Mouse (Mus musculus): Measurements from ENCODE around the gene Acat2. TPM values are rescaled to one million over a fixed set of nuclear protein-coding genes. Genes with fewer than 3 reads are reported as not detected.
"Not testable (repeated sequence)": the region's sequence is repeated elsewhere in the genome, so short reads cannot be mapped to it uniquely, and the experiment has no call there.

Gene Acat2
- polyA plus RNA-seq, 2 experiments from 2014 or later: 53.6 to 68.3 TPM

DNA sequence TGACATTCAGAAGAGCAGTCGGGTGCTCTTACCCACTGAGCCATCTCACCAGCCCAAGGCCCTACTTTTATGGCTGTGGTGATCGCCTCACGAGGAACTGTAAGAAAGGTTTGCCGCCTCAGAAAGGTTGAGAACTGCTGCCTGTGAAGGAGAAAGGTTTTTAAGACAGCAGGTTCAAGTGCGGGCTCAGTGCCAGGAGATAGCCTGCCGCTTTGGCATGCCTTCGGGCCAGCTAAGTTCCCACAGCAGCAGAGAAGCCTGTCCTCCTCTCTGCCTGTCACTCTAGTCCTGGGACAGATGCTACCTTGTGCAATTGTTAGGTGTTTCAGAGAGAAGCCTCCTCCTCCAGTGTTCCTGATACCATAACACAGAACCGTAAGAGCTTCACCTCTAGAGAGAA is 3.9 kb downstream of the Acat2 start:
- no peak for ATAC-seq

DNA sequence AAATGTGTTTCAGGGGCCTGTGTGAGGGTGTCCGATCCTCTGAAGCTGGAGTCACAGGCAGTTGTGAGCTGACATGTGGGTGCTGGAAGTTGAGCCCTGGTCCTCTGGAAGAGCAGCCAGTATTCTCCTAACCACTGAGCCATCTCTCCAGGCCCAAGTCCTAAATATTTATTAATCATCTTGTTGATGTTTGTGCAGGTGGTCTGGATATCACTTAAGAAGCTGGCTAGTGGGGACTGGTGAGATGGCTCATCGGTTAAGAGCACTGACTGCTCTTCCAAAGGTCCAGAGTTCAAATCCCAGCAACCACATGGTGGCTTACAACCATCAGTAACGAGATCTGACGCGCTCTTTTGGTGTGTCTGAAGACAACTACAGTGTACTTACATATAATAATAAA is 10.9 kb downstream of the Acat2 start:
- no peak for ATAC-seq

DNA sequence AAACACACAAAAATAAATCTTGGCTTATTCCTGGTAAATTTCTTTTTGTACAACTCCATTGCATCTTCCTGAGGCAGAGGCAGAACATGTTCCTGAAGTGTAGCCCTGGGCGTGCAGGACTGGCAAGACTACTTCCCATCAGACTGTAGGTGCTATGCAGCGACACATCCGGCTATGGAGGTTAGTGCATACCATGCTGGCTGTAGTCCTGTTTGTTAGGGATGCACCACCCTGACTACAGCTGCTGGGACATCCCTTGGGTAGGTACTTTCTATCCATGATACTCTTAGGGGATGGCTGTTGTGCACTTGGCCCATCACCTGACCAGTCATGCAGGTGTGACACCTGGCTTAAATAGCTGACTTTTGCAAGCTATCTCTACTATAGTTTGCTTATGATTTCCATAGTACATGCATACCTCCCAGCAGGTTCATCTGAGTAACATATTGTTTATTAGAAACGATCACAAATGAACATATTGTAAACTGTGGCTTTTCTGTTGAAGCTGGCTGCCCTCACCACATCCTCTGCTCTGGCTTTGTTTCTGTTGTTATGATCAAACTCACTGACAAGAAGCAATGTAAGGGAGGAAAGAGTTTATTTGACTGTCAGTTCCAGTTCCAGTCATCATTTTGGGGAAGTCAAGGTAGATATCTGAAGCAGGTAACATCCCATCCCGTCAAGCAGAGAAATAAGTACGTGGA is 17.9 kb downstream of the Acat2 start:
- ATAC-seq: peak; percentile 34

DNA sequence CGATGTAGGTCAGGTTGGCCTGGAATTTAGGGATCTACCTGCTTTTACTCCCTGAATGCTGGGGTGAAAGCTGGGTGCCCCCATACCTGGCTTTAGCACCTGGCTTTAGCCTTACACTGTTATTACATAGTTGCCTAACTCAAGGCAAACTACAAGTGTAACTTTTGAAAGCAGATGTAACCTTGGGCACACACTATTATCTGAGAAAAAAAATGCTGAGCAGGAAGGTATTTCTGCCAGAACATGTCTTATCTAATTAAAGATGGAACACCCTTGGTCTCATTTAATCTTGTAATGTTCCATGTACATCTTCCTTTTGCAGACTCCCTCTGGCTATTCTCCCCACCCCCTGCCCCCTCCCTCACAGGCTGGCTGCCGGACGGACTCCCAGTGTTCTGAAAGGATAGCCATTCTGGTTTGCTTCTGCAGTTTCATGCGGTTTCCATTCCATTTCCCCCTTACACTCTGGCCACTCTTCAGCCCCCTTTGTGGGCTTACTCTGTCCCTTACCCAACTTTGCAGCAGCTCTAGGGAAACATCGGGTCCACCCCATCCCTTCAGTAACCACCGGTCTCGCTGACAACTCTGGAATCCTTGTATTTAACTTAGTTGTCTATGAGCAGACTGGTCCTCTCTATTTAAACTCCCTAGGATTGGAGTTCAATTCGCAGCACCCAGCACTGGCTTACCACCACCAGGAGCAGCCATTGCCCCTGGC is 18.8 kb downstream of the Acat2 start:
- no peak for ATAC-seq

DNA sequence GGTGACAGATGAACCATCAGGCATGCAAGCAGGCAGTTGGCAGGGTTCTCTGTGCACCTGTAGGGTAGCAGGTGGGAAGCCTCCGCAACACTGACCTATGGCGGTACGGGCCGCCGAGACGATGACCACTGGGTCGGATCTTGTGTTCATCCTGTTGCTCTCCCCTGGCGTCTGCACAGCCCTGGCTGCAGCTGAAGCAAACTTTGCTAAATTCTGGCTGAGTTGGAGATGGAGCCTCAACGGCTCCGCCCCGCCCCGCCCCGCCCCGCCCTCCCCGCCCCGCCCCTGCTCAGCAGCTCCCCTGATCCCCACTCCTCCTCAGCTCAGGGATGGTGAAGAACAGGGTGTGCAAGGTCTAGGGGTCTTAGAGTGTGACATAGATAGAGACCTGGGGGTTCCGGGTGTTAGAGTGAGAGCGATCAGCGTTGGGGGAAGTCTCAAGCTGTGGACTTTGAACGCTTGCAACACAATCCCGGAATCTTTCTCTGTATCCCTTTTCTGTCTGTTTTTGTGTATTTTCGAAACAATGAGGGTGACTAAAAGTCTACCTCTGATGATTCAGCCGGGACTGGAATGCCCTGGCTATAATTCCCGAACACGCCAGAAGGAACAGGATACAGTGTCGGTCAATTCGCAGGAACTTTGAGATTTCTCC is 20.3 kb downstream of the Acat2 start, which contains the start of gene Acat3:
TSS of gene Acat3 (minus strand) at position 450 of the 655 bp plus-strand sequence.
- peak; percentile 20 for ATAC-seq

DNA sequence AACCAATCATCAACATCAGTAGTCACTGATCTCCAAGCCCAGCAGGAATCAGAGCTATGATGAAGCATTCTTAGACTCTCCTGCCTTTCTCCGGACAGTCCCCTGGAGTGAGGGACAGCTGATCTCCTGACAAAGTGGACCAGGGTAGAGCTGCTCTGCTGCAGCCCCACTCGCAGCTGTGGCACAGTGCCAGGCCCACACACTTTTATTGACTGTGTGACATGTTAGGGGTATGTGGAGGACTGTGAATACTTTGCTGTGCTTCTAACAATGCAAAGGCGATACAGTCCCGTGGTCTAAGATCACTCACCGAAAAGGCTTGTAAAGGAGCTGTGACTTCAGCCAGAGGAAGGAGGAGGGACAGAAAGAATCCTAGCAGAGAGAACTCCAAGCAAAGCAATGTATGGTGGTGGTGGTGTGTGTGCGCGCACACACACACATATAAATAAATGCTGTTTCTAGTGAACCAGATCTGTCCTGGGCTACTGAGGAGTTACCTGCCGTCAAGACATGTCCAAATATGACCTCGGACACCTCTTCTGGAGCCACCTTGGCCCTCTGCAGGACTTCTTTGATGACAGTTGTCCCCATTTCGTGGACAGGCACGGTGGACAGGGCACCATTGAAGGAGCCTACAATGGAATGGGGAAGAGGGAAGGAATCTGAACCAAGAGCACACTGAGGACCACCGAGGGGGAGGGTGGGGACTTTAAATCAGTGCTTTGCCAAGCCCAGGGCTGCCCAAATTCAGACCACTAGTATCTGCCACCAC is 21.0 kb downstream of the Acat2 start:
- ATAC-seq: peak; percentile 5

DNA sequence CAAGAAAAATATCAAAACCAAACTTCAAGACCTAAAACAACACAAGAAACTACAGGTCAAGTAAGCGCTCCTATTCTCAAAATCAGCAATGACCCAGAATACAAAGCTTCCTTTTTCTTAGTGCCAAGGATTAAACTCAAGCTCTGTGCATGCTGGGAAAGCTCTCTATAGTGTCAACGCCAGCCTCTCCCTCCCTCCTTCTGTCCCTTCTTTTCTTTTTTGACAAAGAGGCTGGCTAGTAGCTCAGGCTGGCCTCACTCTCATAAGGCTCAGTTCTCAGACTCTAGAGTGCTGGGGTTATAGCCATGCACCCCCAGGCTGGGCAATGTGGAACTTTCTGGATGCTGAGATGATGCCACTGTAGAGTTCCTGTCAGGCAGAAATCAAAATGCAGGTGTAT is 22.5 kb downstream of the Acat2 start:
- no peak for ATAC-seq

DNA sequence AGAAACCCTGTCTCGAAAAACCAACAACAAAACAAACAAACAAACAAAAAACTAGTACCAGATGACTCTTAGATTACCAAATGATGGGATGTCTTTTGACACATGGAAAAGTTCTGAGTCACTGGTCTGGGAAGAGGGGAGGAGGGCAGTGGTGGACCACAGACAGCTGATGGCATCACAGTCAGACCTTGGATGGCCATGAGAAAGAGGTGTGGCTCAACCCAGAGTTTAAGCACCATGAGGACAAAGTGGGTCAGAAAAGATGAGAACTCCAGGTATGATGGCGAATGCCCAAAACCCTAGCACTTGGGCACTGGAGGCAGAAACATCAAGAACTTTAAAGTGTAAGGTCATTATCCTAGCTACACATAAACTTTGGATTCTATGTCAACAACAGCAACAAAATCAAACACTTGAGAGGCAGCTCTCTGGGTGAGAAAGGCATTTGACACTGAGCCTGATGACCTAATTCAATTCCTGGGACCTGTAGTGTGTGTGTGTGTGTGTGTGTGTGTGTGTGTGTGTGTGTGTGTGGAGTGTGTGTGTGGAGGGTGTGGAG is 23.1 kb downstream of the Acat2 start:
- ATAC-seq: no peak

DNA sequence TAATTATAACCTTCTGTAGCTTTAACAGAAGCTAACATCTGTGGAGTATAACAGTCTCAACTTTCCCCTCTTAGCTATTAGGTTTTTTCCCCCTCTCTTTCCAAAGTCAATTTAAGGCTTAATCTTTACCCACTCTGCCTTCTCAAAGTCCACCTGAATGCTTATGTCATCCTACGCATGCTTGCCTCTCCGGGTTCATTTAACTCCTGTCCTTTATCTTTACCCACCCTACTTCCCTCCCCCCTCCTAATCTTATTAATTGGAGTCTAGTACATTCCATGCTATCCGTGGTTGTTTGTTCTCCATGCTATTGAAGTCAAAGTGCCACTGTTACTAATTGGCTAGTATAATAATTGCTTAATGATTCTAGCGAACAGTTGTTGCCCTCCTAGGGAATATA is 24.8 kb downstream of the Acat2 start:
- ATAC-seq: no peak

DNA sequence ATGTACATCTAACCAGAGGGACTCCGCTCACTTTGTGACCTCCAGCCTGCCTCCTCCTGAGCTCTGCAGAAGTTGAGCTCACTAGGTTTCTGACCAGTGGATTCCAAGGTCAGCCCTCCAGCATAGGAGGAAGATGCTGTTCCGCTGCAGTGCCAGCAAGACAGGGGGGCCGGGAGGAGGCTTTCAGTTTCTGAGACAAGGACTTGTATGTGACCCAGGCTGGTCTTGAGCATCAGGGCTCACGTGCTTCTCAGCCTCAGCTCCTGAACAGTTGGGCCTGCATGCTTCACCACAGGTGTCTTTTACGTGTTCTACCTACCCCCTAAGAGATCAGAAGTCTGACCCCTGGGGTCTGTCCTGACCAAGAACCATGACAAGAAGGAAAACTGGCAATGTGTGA is 29.0 kb downstream of the Acat2 start:
- not testable (repeated sequence) for ATAC-seq

DNA sequence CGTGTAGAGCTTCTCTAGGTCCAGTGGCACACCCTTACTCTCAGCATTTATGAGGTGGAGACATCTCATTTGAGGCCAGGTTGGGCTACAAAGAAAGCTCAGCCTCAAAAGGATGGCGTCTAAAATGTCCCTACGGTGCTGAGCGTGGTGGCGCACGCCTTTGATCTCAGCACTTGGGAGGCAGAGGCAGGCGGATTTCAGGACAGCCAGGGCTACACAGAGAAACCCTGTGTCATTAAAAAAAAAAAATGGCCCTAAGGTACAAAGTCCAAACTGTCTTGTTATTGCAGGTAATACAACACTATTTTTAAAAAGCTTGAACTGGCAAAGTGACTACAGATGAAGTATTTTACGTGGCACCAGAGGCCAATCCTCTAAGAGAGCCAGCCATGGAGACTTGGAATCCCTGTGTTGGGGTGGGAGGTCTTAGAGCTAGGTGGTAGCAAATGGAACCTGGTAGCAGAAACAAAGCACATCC is 34.8 kb downstream of the Acat2 start:
- no peak for ATAC-seq

DNA sequence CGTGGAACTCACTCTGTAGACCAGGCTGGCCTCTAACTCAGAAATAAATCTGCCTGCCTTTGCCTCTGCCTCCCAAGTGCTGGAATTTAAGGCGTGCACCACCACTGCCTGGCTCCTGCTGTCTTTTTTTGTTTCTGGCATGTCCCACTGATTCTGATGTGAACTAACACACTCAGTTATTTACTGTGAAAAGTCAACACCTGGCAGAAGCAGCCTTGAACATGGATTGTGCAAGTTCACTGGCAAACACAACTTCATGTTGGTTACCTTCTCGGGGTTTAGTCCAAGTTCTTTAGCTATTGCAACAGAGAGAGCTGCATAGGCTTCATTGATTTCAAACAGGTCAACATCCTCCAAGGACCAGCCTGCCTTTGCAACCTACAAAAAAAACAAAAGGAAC is 35.5 kb downstream of the Acat2 start:
- ATAC-seq: no peak

DNA sequence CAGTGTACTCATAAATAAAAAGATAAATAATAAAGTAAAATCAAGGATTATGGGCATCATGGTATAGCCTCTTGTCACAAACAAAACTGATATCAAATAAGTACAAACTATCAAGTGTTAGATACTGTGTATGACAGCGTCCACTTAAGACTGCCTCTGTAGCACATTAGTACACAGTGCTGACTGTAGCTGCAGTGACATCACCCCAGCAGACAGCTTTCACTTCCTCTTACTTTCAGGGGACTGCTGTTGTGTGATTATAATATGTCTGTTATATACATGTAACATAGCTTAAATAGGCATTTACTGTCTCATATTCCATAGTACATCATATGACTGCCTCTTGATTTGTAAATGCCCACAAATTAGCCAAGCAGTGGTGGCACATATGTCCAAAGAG is 39.5 kb downstream of the Acat2 start:
- no peak for ATAC-seq

DNA sequence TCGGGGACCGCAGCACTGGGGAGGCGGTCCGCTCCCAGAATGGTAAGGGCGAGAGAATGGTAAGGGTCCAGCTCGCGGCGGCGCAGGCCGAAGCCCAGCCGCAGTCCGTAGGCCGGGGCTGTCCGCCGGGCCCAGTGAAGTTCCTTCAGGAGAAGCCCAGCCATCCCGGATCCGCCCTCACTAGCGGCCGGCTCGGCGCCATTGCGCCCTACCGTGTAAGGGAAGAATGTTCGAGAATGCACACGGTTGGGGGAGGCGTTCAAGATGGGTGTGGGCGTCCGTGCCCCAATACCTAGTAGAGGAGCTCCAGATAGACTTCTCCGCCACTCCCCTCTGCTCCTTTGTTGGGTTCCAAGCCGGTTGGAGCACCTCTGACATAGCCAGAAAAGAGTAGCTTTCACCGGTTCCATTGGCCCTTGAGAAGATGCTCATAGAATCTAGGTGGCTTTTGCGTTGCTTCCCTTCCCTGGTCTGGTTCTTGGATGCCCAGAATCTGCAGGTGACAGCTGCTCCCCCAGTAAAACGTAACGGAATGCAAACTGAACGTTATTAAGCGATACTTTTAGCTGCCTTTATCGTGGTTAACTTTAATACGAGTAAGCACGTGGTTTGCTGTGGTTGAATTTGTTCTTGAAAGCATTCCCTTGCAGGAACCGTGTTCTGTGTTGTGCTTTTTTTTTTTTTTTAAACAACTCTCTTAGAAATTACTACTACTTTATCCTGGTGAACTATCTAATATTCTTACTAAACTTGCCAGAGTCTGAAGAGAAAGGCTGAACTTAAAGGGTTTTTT is 43.8 kb downstream of the Acat2 start:
- ATAC-seq: peak; percentile 40

DNA sequence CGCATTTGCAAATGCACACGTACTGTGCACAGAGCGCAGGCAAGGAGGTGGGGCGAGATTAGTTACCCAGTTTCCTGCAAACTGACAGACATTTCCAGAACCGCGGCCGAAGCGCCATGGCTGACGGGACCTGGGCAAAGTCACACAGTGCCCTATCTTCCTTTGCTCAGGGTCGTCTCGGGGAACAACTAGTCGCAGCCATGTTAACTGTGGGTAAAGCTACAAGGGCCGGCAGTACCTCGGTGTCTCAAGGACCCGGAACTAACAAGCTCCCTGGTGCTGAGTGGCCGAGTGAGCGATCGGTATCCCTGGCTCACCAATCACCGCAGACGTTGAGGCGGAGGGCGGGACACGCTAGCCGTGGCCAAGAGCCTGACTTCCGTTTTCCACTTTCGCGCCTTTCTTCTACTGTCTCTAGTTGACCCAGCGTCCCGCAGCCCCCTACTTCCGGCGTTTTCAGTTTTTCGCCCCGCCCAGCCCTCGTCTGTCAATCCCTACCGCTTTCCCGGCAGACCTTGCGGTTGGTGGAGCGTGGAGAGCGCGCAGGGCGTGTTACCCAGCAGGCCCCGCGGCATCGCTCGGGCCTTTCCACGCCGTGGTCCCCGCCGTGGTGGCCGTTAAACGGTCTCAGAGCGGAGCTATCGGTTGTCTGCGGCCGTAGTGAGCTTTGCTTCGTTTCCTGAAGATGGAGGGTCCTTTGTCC is 44.5 kb downstream of the Acat2 start, which contains the start of gene Mrpl18:
TSS of gene Mrpl18 (minus strand) at position 465 of the 703 bp plus-strand sequence.
- ATAC-seq: peak; percentile 93

DNA sequence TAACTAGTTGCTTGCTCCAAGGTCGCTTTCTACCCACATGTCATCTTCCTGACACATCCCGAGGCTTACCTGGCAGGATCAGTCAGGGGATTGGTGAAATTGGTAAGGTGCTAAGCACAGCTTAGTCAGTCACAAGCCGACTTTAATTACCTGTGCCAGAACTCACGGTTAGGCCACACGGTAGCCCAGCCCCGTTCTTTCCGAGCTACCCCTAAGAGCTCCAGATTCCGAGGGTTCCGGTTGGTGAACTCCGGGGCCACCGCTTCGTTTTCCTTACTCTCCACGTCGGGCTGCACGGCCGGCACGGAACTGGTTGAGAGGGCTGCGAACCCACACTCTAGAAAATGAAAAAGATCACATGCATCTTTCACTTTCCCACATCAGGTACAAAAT is 45.1 kb downstream of the Acat2 start, which contains the start of gene Tcp1:
TSS of gene Tcp1 (plus strand) at position 214 of the 393 bp plus-strand sequence.
- ATAC-seq: peak; percentile 0

DNA sequence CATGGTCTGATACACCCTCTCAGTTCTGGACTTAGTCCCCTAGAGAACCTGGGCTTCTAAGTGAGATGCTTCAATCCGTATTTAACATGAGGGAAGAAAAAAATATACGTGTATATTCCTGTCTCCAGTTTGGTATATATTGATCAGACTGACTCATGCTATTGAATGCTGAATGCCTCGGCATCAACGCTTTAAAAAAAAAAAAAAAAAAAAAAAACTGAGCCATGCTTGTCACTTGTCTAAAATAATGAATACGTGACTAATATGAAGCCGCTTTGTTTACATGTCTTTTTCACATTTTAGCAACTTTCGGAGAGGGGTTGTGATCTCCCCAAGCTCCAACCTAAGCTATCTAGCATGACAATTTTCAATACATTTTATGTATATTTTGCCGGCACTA is 50.2 kb downstream of the Acat2 start:
- ATAC-seq: no peak

DNA sequence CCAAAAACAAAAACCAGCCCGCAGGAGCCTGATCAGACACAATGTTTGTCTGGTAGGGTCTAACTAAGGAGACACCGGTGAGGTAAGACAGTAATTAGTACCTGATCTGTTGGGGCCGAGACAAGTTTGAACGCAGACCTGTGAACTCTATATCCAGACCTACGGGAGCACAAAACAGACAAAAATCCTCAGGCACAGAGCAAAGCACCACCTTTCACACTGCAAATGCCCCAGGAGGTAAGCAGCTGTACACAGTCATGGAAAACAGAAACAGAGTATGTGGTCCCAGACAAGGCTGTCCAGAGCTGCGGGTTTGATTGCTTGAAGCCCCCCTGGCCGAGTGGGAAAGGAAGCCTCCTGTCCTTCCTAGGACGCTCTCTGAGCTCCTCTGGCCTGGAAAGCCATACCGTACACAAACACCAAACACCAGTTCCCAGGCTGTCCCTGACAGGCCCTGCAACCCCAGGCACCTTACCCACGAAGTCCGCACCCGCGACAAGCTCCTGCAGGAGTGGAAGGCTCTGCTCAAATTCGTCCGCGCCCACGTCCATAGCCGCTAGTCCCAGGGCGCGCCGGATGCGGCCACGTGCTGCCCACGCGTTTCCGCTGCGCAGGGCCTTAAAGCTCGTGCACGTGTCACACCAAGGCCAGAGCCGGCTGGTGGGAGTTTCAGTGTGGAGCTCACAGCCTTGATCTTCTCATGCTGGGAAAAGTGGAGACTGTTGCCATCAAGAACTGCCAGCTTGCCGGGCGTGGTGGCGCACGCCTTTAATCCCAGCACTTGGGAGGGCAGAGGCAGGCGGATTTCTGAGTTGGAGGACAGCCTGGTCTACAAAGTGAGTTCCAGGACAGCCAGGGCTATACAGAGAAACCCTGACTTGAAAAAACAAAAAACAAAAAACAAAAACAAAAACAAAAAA is 50.9 kb downstream of the Acat2 start, which contains the start of gene Pnldc1:
TSS of gene Pnldc1 (minus strand) at position 870 of the 920 bp plus-strand sequence.
- ATAC-seq: no peak

DNA sequence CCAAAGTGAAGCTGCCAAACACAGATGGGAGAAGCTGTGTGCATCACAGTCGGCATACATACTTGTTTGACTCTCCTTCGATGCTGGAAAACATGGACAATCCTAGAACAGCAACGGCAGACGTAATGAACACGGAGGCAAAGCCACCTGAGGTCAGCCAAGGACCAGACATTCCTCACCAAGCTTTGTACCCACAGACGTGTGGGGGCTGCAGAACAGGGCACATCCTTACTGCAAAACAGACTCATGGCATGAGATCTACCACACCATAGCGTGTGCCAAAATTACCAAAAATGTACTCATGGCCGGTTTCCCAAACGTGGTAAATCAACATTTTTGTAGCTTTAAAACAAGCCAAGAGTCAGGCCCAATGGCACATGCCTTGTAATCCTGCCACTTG is 54.1 kb downstream of the Acat2 start:
- ATAC-seq: no peak

DNA sequence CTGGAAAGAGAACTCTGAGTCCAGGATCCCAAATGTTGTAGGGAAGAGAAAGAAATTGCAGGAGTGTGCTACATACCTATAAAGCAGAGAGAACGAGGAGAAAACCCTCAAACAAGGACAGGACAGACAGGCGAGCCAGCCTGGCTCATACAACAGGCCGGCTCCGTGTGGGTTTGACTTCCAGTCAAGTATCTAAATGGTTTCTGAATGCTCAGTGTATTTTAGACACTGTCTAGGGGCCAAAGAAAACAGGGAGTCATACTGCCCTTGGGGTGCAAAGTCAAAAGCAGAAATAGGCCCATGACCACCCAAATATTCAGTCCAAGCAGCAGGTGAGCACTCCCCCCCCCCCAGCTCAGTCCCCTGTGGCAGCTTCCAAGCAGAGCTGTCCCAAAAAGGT is 54.7 kb downstream of the Acat2 start:
- no peak for ATAC-seq

Measured in CD4-positive, CD25-positive, alpha-beta regulatory T cell, adult 4 months (primary cell).